Mouse (Mus musculus): ENCODE measurements around the gene Ralgps1. TPM values are rescaled to one million over a fixed set of nuclear protein-coding genes. Genes with fewer than 3 reads are reported as not detected.

The Ralgps1 gene
- total and polyA plus RNA-seq, 3 experiments = 0.89 to 2.6 TPM; not detected in 1

DNA sequence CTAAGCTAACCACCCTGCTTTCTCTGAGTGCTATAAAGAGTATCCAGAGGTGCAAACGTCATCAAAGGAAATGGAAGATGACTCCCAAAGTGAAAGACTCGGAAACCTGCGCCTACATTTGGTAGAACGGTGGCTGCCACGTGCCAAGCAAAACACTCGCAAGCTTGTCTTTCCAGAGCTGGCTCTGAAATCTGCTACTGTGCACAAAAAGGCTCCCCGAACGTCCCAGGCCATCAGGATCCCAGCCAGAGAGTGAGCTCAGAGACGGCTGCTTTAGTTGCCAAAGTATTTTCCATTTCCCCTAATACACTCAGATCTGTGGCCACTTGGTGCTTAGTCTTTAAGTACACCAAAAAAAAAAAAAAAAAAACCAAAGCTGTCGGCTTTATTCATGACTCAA is 186.6 kb downstream of the Ralgps1 start:
- DNase-seq (ENCODE audit: low read depth, low spot score) = no peak
- TF ChIP-seq JUND (IDR thresholded peaks at IDR 0.05; ENCODE audit: low read depth, low read length) (no peak), ETS1 (IDR thresholded peaks at IDR 0.05; ENCODE audit: low read depth, low read length) (no peak), ZKSCAN1 (IDR thresholded peaks at IDR 0.05; ENCODE audit: low read depth, low read length) (no peak), UBTF (IDR thresholded peaks at IDR 0.05; ENCODE audit: borderline replicate concordance, insufficient read depth, low read depth, low read length) (no peak), GABPA (IDR thresholded peaks at IDR 0.05; ENCODE audit: low read depth, low read length) (no peak), BHLHE40 (IDR thresholded peaks at IDR 0.05; ENCODE audit: borderline replicate concordance, low read depth, low read length) (no peak), NELFE (IDR thresholded peaks at IDR 0.05; ENCODE audit: low read depth, low read length) (no peak), USF2 (IDR thresholded peaks at IDR 0.05; ENCODE audit: borderline replicate concordance in 1 of 2, insufficient read depth in 1 of 2, low read depth in 1 of 2, low read length in 2 of 2) (no peak), MAX (IDR thresholded peaks at IDR 0.05; ENCODE audit: low read length) (no peak), SMC3 (IDR thresholded peaks at IDR 0.05; ENCODE audit: low read depth, low read length) (no peak), ZNF384 (IDR thresholded peaks at IDR 0.05; ENCODE audit: low read depth, low read length) (no peak), MYB (IDR thresholded peaks at IDR 0.05; ENCODE audit: low read depth, low read length) (no peak), GATA1 (IDR thresholded peaks at IDR 0.05; ENCODE audit: low read depth, low read length) (no peak)
- no peaks in the 10 kb centered on the region for H3K27me3 ChIP-seq (ENCODE audit: control insufficient read depth in 1 of 2, insufficient read depth in 2 of 2, low read length in 2 of 2)
- H3K9me3 ChIP-seq (replicated peaks; ENCODE audit: insufficient read depth, low read length) = no peaks in the 10 kb centered on the region
- no peaks in the 10 kb centered on the region for H3K4me1 ChIP-seq (ENCODE audit: control insufficient read depth in 1 of 2, insufficient read depth in 2 of 2, low read length in 2 of 2)
- H3K4me3 ChIP-seq (ENCODE audit: control insufficient read depth in 1 of 2, insufficient read depth in 1 of 2, low read depth in 2 of 2, low read length in 2 of 2) = no peak overlapping the region
- no peaks in the 10 kb centered on the region for H3K36me3 ChIP-seq (ENCODE audit: control insufficient read depth in 1 of 2, insufficient read depth in 2 of 2, low read length in 2 of 2)
- no peak overlapping the region for H3K27ac ChIP-seq (ENCODE audit: control insufficient read depth, low read depth, low read length)
- H3K79me2 ChIP-seq (ENCODE audit: control insufficient read depth, insufficient read depth, low read length, poor library complexity) = no peaks in the 10 kb centered on the region
- no peak overlapping the region for H3K9ac ChIP-seq (ENCODE audit: control insufficient read depth, low read depth, low read length, poor library complexity, severe bottlenecking)

DNA sequence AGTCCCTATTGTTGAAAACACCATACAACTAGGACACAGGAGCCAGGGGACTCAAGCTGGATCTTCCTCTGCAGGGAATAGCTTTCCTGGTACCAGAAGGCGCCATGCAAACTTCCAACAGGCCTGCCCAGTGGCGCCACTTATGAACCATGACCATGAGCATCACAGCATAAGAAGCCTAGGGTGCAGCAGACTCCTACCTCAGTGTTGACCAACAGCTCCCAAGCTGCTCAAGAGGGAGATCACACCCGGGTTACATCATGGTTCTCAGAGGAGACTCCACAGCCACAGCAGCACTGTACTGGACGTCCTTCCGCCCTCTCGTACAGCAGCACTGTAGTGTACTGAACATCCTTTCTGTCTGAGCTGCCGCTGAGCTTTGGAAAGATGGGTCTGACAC is 188.0 kb downstream of the Ralgps1 start:
- no peak overlapping the region for H3K9ac ChIP-seq (ENCODE audit: control insufficient read depth, low read depth, low read length, poor library complexity, severe bottlenecking)
- H3K79me2 ChIP-seq (ENCODE audit: control insufficient read depth, insufficient read depth, low read length, poor library complexity) = no peaks in the 10 kb centered on the region
- no peaks in the 10 kb centered on the region for H3K4me1 ChIP-seq (ENCODE audit: control insufficient read depth in 1 of 2, insufficient read depth in 2 of 2, low read length in 2 of 2)
- H3K36me3 ChIP-seq (ENCODE audit: control insufficient read depth in 1 of 2, insufficient read depth in 2 of 2, low read length in 2 of 2) = no peaks in the 10 kb centered on the region
- no peaks in the 10 kb centered on the region for H3K9me3 ChIP-seq (replicated peaks; ENCODE audit: insufficient read depth, low read length)
- no peak overlapping the region for H3K27ac ChIP-seq (ENCODE audit: control insufficient read depth, low read depth, low read length)
- H3K4me3 ChIP-seq (ENCODE audit: control insufficient read depth in 1 of 2, insufficient read depth in 1 of 2, low read depth in 2 of 2, low read length in 2 of 2) = no peak overlapping the region
- DNase-seq (ENCODE audit: low read depth, low spot score) = no peak
- TF ChIP-seq RCOR1 (IDR thresholded peaks at IDR 0.05; ENCODE audit: low read depth, low read length) (no peak), ELF1 (IDR thresholded peaks at IDR 0.05; ENCODE audit: low read depth, low read length) (no peak), MEF2A (IDR thresholded peaks at IDR 0.05; ENCODE audit: extremely low read depth, insufficient replicate concordance, low read depth, low read length, poor library complexity, severe bottlenecking) (no peak), ETS1 (IDR thresholded peaks at IDR 0.05; ENCODE audit: low read depth, low read length) (no peak), NELFE (IDR thresholded peaks at IDR 0.05; ENCODE audit: low read depth, low read length) (no peak), MYB (IDR thresholded peaks at IDR 0.05; ENCODE audit: low read depth, low read length) (no peak), TAL1 (IDR thresholded peaks at IDR 0.05; ENCODE audit: low read length) (no peak), JUND (IDR thresholded peaks at IDR 0.05; ENCODE audit: low read depth, low read length) (no peak)
- no peaks in the 10 kb centered on the region for H3K27me3 ChIP-seq (ENCODE audit: control insufficient read depth in 1 of 2, insufficient read depth in 2 of 2, low read length in 2 of 2)

All from MEL (cell line).